Mouse (Mus musculus) intestine, postnatal 0 days (tissue): ENCODE data around the gene Nrn1l. TPM values are rescaled to one million over a fixed set of nuclear protein-coding genes. Genes with fewer than 3 reads are reported as not detected.
A peak's percentile ranks its signal among the peaks of the same experiment; 100 is the strongest.

Experiments used
- ATAC-seq: fragments of 200-750 bp; cut with Nextera tagmentation; 2 replicates; pipeline ENCODE4 v1.8.0; 2017; ENCODE audit warnings: mild to moderate bottlenecking, moderate TSS enrichment, moderate library complexity
- H3K27ac ChIP-seq: fragments of 300-500 bp; sonication (generic); 2 replicates; pipeline ENCODE4 v1.5.1; 2014; ENCODE audit warnings: mild to moderate bottlenecking, low read depth, low read length, moderate library complexity
- H3K27me3 ChIP-seq: fragments of 300-500 bp; sonication (generic); replicated peaks from 2 replicates; pipeline ENCODE4 v1.6.1; 2014; ENCODE audit warnings: low read length, mixed read lengths; ENCODE audit not compliant: control insufficient read depth, insufficient read depth
- H3K36me3 ChIP-seq: fragments of 300-500 bp; sonication (generic); 2 replicates; pipeline ENCODE4 v1.6.1; 2014; ENCODE audit warnings: mild to moderate bottlenecking, moderate library complexity; ENCODE audit not compliant: control insufficient read depth, insufficient read depth
- H3K4me1 ChIP-seq: fragments of 300-500 bp; sonication (generic); replicated peaks from 2 replicates; pipeline ENCODE4 v1.6.1; 2014; ENCODE audit warnings: antibody characterized with exemption, low read length, mixed read lengths; ENCODE audit not compliant: control insufficient read depth, insufficient read depth
- H3K4me2 ChIP-seq: fragments of 300-500 bp; sonication (generic); replicated peaks from 2 replicates; pipeline ENCODE4 v1.6.1; 2014; ENCODE audit warnings: low read depth, mild to moderate bottlenecking, moderate library complexity
- H3K4me3 ChIP-seq: fragments of 300-500 bp; sonication (generic); 2 replicates; pipeline ENCODE4 v1.5.1; 2014; ENCODE audit warnings: low read depth, low read length
- H3K9ac ChIP-seq: fragments of 300-500 bp; sonication (generic); 2 replicates; pipeline ENCODE4 v1.6.1; 2014; ENCODE audit warnings: mild to moderate bottlenecking, low read depth, low read length
- H3K9me3 ChIP-seq: fragments of 300-500 bp; sonication (generic); 2 replicates; pipeline ENCODE4 v1.6.1; 2016; ENCODE audit warnings: mixed run types; ENCODE audit not compliant: control insufficient read depth
- CTCF ChIP-seq: sonication (generic); IDR thresholded peaks from 2 replicates; pipeline ENCODE4 v1.5.1; 2016; ENCODE audit warnings: low read depth, mild to moderate bottlenecking, control low read depth, antibody characterized with exemption, moderate library complexity
- WGBS: fragments of 180-500 bp; shearing (Covaris S2); extraction: QIAGEN DNeasy Blood & Tissue Kit; methylation state at CpG from one replicate; pipeline ENCODE4 v1.1.7; 2014; 5-methylcytosine and 5-hydroxymethylcytosine counted together
- polyA plus RNA-seq: library from polyadenylated mRNA; unstranded; fragments of >200 nt; fragmentation: Nextera tagmentation; extraction: Ambion mirVana; gene quantifications from 2 replicates; pipeline ENCODE4 v1.2.1, GENCODE M21; 2015

The Nrn1l gene
- polyA plus RNA-seq, 1 experiment from 2014 or later: not detected

GRCm38 (mm10) chr8:105859314-105859713 lies 34.1 kb upstream of the Nrn1l start:
- H3K36me3 ChIP-seq: no peaks in the 10 kb centered on the region
- TF ChIP-seq CTCF: no peak
- H3K9ac ChIP-seq: peak overlapping the region; percentile 4; the same call in 1 of the 2 replicates
- no peaks in the 10 kb centered on the region for H3K9me3 ChIP-seq
- peaks cover 10% of the 10 kb centered on the region for H3K4me1 ChIP-seq
- H3K27me3 ChIP-seq: no peaks in the 10 kb centered on the region
- peak overlapping the region; percentile 51; the same call in 1 of the 2 replicates for H3K27ac ChIP-seq
- ATAC-seq: no peak
- H3K4me3 ChIP-seq: no peak overlapping the region
- H3K4me2 ChIP-seq: no peak overlapping the region; the same call in 1 of the 2 replicates
- WGBS: 45% methylated on average over 5 of the region's 5 CpGs

- H3K9ac ChIP-seq: peak within 1 kb of the TSS; percentile 73
- H3K27ac ChIP-seq: peak within 1 kb of the TSS; percentile 77
- peak; percentile 98 for ATAC-seq
- H3K4me1 ChIP-seq: peaks cover 10% of the 10 kb centered on the region
- H3K27me3 ChIP-seq: no peaks in the 10 kb centered on the region
- under 1% methylated on average over 53 of the region's 59 CpGs for WGBS
- peak within 1 kb of the TSS; percentile 86 for H3K4me2 ChIP-seq
- no peaks in the 10 kb centered on the region; the same call in 1 of the 2 replicates for H3K36me3 ChIP-seq
- no peaks in the 10 kb centered on the region for H3K9me3 ChIP-seq
- H3K4me3 ChIP-seq: peak within 1 kb of the TSS; percentile 89
- TF ChIP-seq CTCF: no peak; the same call in 1 of the 2 replicates
Observed at GRCm38 (mm10) chr8:105860143-105860981, 33.0 kb upstream of the Nrn1l start, which contains the start of gene Nutf2. Gene Nutf2 (plus strand): TSS chr8:105860580.

- Histone ChIP-seq H3K9me3 (no peaks in the 10 kb centered on the region), H3K9ac (no peak overlapping the region), H3K4me1 (0 out of 2 replicates have a peak, but pooled peaks cover 5% of the 10 kb centered on the region), H3K4me3 (peak overlapping the region; percentile 89; the same call in 1 of the 2 replicates), H3K27ac (peak overlapping the region; percentile 37; the same call in 1 of the 2 replicates), H3K4me2 (peak overlapping the region; percentile 86), H3K27me3 (no peaks in the 10 kb centered on the region), H3K36me3 (no peaks in the 10 kb centered on the region; the same call in 1 of the 2 replicates)
- WGBS: 8% methylated on average over 1 of the region's 1 CpGs
- ATAC-seq: no peak
- peak; percentile 57 for TF ChIP-seq CTCF
Observed at GRCm38 (mm10) chr8:105861951-105862350, 31.4 kb upstream of the Nrn1l start.

- Histone ChIP-seq H3K27me3 (no peaks in the 10 kb centered on the region), H3K4me2 (no peak overlapping the region), H3K4me1 (0 out of 2 replicates have a peak, but pooled peaks cover 4% of the 10 kb centered on the region), H3K9ac (no peak overlapping the region), H3K9me3 (no peaks in the 10 kb centered on the region), H3K4me3 (no peak overlapping the region), H3K27ac (no peak overlapping the region), H3K36me3 (peaks cover 14% of the 10 kb centered on the region)
- WGBS: 69% methylated on average over 6 of the region's 6 CpGs
- TF ChIP-seq CTCF: peak; percentile 60
- ATAC-seq: no peak
Observed at GRCm38 (mm10) chr8:105866364-105867029, 26.9 kb upstream of the Nrn1l start.

- H3K36me3 ChIP-seq: peaks cover 47% of the 10 kb centered on the region
- H3K27me3 ChIP-seq: no peaks in the 10 kb centered on the region
- H3K4me3 ChIP-seq: no peak overlapping the region
- no peak for ATAC-seq
- H3K4me1 ChIP-seq: no peaks in the 10 kb centered on the region
- TF ChIP-seq CTCF: no peak
- H3K27ac ChIP-seq: no peak overlapping the region
- 76% methylated on average over 6 of the region's 6 CpGs for WGBS
- no peak overlapping the region for H3K4me2 ChIP-seq
- H3K9ac ChIP-seq: no peak overlapping the region
- no peaks in the 10 kb centered on the region for H3K9me3 ChIP-seq
Observed at GRCm38 (mm10) chr8:105874301-105874700, 19.1 kb upstream of the Nrn1l start.
